ENCODE assay signal across 21 mouse cellular contexts in the genomic region with DNA sequence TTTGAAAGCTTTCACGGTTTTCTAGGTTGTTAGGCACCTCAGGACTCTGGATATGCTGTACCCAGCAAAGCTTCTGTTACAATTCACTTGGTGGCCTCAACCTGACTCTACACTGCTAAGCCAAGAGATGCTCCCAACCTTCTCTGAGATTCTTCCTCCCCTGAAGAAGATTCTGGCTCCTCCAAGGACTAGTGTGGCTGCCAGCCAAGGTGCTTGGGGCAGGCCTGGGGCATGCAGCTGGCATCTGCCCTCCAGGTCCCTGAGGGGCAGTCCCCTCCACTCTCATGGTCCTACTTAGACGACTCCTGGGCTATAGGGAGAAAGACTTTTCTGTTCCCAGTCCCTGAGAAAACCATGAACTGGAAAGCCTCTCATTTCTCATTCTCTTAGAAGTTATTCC. TPM values are rescaled to one million over a fixed set of nuclear protein-coding genes. Genes with fewer than 3 reads are reported as not detected.
"Had no signal": no experiment of that assay in that cellular context is flagged by ENCODE, and none has a peak within 500 bp of the region (broad histone marks: within the 10 kb centered on the region; RNA-seq: fewer than 3 reads in every experiment).

No protein-coding gene starts in this region.

- DNase-seq: kidney, postnatal 14 days; kidney, postnatal 4 days; liver, embryonic 13.5 days; lung, adult 2 months; lung, postnatal 14 days; lung, postnatal 4 days; midbrain, embryonic 14.5 days; thymus, adult 18-20 months; thymus, postnatal 36 days had no signal

- H3K9me3 ChIP-seq: liver, embryonic 13.5 days had no signal

- H3K9ac ChIP-seq: liver, embryonic 13.5 days had no signal

- H3K4me3 ChIP-seq: liver, embryonic 13.5 days had no signal

- H3K27ac ChIP-seq: liver, embryonic 13.5 days had no signal

- H3K36me3 ChIP-seq: liver, embryonic 13.5 days had no signal

- H3K4me2 ChIP-seq: liver, embryonic 13.5 days; midbrain, embryonic 11.5 days had no signal

RNA-seq across cellular contexts. Expression of a gene that starts 38.5 kb away (rescaled TPM):
- total RNA-seq: liver, adult 2 months; megakaryocyte progenitor cell, adult 5-6 weeks; megakaryocyte-erythroid progenitor cell, adult 5-6 weeks had no signal
- polyA plus RNA-seq: kidney, embryonic 16.5 days; limb, embryonic 11.5 days; liver, adult 2 months; liver, embryonic 13.5 days; liver, embryonic 16.5 days; lung, adult 2 months; lung, embryonic 16.5 days; spleen, adult 2 months; stomach, embryonic 16.5 days; testis, adult 2 months; urinary bladder, adult 2 months had no signal

RNA-seq across cellular contexts. Expression of a gene that starts 57.3 kb away (rescaled TPM):
- total RNA-seq: megakaryocyte progenitor cell, adult 5-6 weeks; megakaryocyte-erythroid progenitor cell, adult 5-6 weeks had no signal
